Comparison of ENCODE assay signal across 18 mouse cellular contexts in the genomic region with DNA sequence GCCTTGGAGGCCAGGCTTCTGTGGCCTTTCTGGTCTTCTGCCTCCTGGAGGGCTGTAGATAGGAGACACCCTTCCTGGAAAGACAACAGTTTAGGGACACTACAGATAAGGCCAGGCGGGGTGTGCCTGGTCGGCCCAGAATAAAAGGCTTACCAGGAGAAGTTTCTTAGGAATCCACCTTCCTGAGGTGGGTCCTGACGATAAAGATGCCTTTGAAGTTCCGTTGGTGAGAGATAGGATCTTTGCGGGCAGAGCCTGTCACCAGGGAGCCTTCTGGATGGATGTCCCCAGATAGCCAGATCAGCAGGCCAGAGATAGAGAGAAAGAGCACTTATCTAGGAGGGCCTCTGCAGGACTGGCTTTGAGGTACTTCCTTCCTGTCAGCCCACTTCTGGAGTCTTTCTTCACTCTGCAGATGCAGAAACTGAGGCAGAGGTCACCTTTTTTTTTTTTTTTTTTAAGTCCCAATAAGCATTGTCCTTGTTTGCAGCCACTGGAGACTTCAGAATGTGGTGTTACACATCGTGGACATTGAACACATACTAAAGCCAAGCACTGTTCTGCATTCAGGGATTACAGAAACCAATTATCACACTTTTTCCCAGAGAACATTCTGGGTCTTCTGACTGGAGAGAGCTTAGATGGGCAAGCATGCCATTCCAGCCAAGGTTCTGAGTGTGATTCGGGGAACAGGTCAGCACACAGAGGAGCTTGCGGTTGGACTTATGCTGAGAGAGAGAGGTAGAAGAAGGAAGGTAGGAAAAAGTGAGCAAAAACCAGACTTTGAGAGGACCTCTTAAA.
DNase-seq lines count a peak whose midpoint lies in the region; ATAC-seq and TF ChIP-seq lines count a peak whose summit lies in the region.
"Had no signal": no experiment of that assay in that cellular context is flagged by ENCODE, and none has a peak within 500 bp of the region (broad histone marks: within the 10 kb centered on the region; RNA-seq: fewer than 3 reads in every experiment).

No protein-coding gene starts in this region.

- ATAC-seq in G1E (ENCODE audit: extremely low read depth, insufficient number of reproducible peaks, low FRiP score, poor library complexity, severe bottlenecking) = peak; percentile 95
- peak; percentile 94 for ATAC-seq in liver, embryonic 16.5 days (ENCODE audit: low read depth)
- no peak for ATAC-seq in granulocyte monocyte progenitor cell, adult 5-6 weeks (replicated peaks; ENCODE audit: poor library complexity, severe bottlenecking)

- H3K36me3 ChIP-seq in G1E (replicated peaks) = peaks cover 6% of the 10 kb centered on the region
- H3K36me3 ChIP-seq in erythroblast, embryonic 14.5 days (ENCODE audit: control insufficient read depth) = peaks cover 30% of the 10 kb centered on the region
- H3K36me3 ChIP-seq in liver, embryonic 16.5 days (ENCODE audit: control insufficient read depth, insufficient read depth) = no peaks in the 10 kb centered on the region
- H3K36me3 ChIP-seq: limb, embryonic 13.5 days; midbrain, embryonic 12.5 days had no signal

- H3K4me1 ChIP-seq in G1E (ENCODE audit: insufficient read depth, low read depth, low read length) = peaks cover 85% of the 10 kb centered on the region
- H3K4me1 ChIP-seq in erythroblast, embryonic 14.5 days (ENCODE audit: control insufficient read depth) = peaks cover 95% of the 10 kb centered on the region
- H3K4me1 ChIP-seq in liver, embryonic 16.5 days (ENCODE audit: control insufficient read depth, low read depth, low read length) = peaks cover 68% of the 10 kb centered on the region
- H3K4me1 ChIP-seq: limb, embryonic 13.5 days; midbrain, embryonic 12.5 days had no signal

- peak overlapping the region; percentile 11; the same call in 1 of the 2 replicates for H3K9ac ChIP-seq in liver, embryonic 16.5 days (ENCODE audit: low read depth, low read length)
- H3K9ac ChIP-seq: hindbrain, embryonic 14.5 days; limb, embryonic 13.5 days; midbrain, embryonic 12.5 days had no signal

- no peaks in the 10 kb centered on the region for H3K27me3 ChIP-seq in G1E (ENCODE audit: insufficient read depth, low read length)
- H3K27me3 ChIP-seq in erythroblast, embryonic 14.5 days (ENCODE audit: control insufficient read depth) = no peaks in the 10 kb centered on the region
- no peaks in the 10 kb centered on the region for H3K27me3 ChIP-seq in liver, embryonic 16.5 days (ENCODE audit: control insufficient read depth, insufficient read depth, low read depth, low read length)
- H3K27me3 ChIP-seq: limb, embryonic 13.5 days; midbrain, embryonic 12.5 days had no signal

- H3K4me2 ChIP-seq in liver, embryonic 16.5 days (ENCODE audit: low read depth, low read length) = peak overlapping the region; percentile 60
- H3K4me2 ChIP-seq: hindbrain, embryonic 14.5 days; limb, embryonic 13.5 days; midbrain, embryonic 12.5 days had no signal

- DNase-seq in embryo, embryonic 10 days (ENCODE audit: low spot score) = peak; percentile 29
- DNase-seq in embryo, embryonic 10.5 days (ENCODE audit: low spot score) = no peak
- DNase-seq in G1E (ENCODE audit: low spot score) = peak; percentile 93
- DNase-seq in layer of hippocampus, adult 9-10 months (ENCODE audit: low spot score) = no peak
- no peak for DNase-seq in frontal cortex, postnatal 25 days (ENCODE audit: low spot score in 2 of 2)
- DNase-seq: adrenal gland, postnatal 14 days; cerebellum, adult 11-12 months; gastrocnemius, adult 2 months; kidney, adult 9 months; lung, postnatal 10 days; right cerebral cortex, postnatal 4 days; thymus, postnatal 36 days had no signal

- no peaks in the 10 kb centered on the region for H3K9me3 ChIP-seq in G1E (replicated peaks)
- no peaks in the 10 kb centered on the region for H3K9me3 ChIP-seq in erythroblast, embryonic 14.5 days (ENCODE audit: control insufficient read depth, low read length)
- no peaks in the 10 kb centered on the region for H3K9me3 ChIP-seq in liver, embryonic 16.5 days (replicated peaks; ENCODE audit: control insufficient read depth, low read length)
- H3K9me3 ChIP-seq: limb, embryonic 13.5 days; midbrain, embryonic 12.5 days had no signal

- 24% methylated on average over 8 of the region's 8 CpGs for WGBS in liver, embryonic 16.5 days (ENCODE audit: insufficient replicate concordance)

- H3K4me3 ChIP-seq in G1E (ENCODE audit: low read depth, low read length) = no peak overlapping the region; the same call in 1 of the 2 replicates
- H3K4me3 ChIP-seq in erythroblast, embryonic 14.5 days (replicated peaks) = peak overlapping the region; percentile 55
- H3K4me3 ChIP-seq in liver, embryonic 16.5 days (ENCODE audit: low read depth, low read length) = peak overlapping the region; percentile 26
- H3K4me3 ChIP-seq: gastrocnemius, adult 2 months; limb, embryonic 13.5 days; midbrain, embryonic 12.5 days had no signal

- TF ChIP-seq CTCF in G1E (IDR thresholded peaks at IDR 0.05; ENCODE audit: low read depth, low read length) = no peak

- H3K27ac ChIP-seq in liver, embryonic 16.5 days (ENCODE audit: low read length) = peak overlapping the region; percentile 89
- H3K27ac ChIP-seq: gastrocnemius, adult 2 months; hindbrain, embryonic 14.5 days; limb, embryonic 13.5 days; midbrain, embryonic 12.5 days had no signal

Comparison
In these comparisons a context has a peak if more than half of its experiments do, and no peak if none do; other contexts are left out.
1. DNase-seq: peak in embryo, embryonic 10 days (single experiment) and G1E (single experiment); none in embryo, embryonic 10.5 days (single experiment), layer of hippocampus, adult 9-10 months (single experiment) and frontal cortex, postnatal 25 days (0 of 2).